Mouse (Mus musculus) lung, adult 10 weeks (tissue): ENCODE data around the gene Cops7a. TPM values are rescaled to one million over a fixed set of nuclear protein-coding genes. Genes with fewer than 3 reads are reported as not detected.

Source experiments
- polyA plus RNA-seq: library from polyadenylated mRNA; stranded (reverse); fragments of 350-450 nt; fragmentation: Illumina TruSeq; extraction: RNeasy Lipid Tissue Mini Kit (QIAGEN cat#74804); gene quantifications from one replicate; pipeline ENCODE4 v1.2.3, GENCODE M21; 2014; ENCODE audit warnings: low read depth, low replicate concordance; ENCODE audit not compliant: insufficient read depth

Cops7a gene
- polyA plus RNA-seq, result 66.9 TPM

DNA sequence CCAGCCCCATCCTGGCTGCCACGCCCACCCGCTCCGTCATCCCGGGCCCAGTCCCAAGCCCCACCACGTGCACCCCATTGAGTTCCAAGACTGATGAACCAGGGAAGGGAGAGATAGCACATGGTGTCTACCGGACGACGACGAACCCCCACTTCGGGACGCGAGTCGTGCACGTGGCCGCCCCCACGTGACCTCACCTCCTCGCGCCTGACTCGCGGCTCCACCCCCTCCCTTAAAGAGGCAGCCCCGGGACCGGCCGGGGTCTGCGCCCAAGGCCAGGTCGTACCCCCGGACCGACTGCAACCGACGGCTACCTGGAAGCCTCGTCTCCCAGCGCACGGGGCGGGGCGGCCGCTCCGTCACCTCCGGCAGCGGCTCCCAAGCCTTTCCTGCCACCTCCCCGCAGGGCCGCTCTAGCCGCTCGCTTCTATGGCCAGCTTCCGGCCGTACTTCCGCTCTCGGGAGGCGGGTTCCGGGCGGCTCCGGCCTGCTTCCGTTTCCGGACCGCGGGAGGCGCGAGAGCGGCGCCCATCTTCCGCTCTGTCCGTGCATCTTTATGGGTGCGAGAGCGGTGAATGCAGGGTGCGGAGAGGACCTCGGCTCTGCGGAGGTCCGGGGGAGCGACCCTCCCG is at the start of gene Cops7a:
Gene Cops7a (minus strand): TSS at position 451 of the 632 bp plus-strand sequence.

DNA sequence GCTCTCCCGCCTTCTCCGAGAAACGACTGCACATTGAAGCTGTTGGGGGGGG is 43.6 kb upstream of the Cops7a start, which contains the start of gene Zfp384:
Gene Zfp384 (plus strand): TSS at position 17 of the 52 bp plus-strand sequence.

DNA sequence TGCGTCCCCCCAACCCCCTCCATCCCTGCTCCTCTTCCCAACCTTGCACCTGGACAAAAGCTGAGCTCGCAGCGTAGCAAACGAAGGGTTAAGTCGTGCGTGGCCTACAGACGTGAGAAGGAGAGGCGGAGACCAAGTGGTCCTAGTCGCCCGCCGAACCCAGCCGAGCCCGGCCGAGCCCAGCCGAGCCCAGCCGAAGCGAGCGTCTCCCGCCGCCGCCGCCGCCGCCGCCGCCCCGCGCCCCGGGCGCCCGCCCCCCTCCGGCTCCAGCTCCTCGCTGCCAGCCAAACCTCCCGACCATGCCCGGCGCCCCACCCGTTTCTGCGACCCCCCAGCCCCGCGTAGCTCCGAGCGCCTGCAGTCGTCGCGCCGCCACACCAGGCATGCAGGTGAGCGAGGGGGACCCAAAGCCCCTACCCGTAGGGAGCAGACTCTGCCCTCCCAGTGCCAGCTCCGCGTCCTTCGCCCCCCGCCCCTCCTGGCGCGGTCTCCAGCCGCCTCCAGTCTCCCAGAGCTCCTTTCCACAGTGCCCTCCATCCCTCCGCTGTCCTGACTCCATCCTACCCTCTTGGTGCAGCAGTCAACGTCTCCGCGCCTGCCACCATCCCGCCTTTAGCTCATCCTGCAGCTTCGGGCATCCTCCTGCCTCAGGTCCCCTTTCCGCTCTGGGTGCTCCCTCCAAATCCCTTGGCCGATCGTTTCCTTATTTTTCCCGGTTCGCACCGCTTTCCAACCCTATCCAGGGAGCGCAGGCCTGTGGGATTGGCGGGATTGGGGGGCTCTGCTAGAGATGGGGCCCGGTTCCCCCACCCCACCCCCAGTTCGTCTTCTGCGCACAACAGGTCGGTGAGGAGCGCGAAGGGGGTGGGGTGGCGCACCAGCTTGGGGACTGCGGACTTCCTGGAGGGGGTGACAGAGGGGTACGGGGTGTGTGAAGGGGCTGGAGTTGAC is 31.5 kb upstream of the Cops7a start, which contains the start of gene Pianp:
Gene Pianp (plus strand): TSS at position 144 of the 951 bp plus-strand sequence.

DNA sequence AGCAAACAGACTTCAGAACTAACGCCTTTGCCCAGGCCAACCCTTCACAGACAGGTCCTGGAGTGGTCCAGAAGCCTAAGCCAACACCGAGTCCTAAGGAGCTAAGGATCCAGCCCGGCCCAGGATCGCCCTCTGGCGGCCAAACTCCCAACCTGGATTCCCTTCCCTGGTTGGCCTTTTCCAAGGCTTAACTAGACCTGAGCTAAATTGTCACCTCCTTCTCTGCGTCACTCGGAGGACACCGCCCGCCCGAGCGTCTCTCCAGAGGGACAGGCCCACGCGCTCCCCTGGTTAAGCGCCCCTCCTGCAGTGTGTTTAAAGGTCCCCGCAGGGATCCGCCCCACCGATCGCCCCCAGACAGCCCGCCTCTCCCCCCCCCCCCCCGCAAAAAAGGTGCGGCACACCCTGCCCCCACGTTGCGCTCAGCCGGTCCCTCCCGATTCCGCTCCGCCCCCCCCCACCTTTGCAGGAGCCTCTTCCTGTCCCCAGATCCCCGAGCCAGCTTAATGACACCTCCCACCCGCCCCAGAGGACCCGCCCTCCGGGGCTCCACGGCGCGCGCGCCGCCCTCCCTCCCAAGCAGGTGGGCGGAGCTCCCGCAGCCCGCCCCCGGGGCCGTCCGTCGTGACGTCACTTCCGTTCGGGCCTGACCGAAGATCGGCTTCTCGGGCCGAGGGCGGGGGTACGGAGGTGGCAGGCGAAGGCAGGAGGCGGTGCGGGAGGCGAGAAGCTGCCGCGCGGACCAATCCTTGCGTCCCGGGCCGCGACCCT is 34.4 kb downstream of the Cops7a start, which contains the start of gene Mlf2:
Gene Mlf2 (plus strand): TSS at position 633 of the 771 bp plus-strand sequence.

DNA sequence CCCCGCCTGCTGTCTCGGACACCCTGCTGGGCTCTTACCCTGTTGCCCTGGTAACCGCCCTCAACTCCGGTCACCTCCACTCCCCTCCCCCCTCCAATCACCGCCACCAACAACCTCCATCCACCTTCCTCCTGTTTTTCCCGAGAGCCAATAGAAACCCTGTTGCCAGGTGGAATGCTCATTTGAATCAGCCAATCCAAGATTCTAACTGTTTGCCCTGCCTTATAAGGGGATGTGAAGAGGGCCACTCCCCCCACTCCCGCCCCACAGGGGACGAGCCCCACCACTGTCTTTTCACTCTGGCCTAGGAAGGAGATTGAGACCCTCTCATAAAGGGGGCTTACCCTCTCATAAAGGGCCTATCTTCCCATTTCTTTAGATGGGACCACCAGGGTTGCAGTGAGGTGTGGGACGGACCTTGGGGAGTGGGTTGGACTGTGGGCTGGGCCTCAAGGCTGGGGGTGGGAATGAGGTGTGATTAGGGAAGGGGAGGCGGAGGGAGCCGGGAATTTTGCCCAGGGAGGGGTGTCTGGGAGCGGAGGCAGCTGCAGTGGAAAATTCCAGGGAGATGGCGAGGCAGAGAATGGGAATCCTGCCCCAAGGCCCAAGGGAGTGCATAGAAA is 45.5 kb downstream of the Cops7a start, which contains the start of gene Ptms:
Gene Ptms (minus strand): TSS at position 409 of the 623 bp plus-strand sequence.

DNA sequence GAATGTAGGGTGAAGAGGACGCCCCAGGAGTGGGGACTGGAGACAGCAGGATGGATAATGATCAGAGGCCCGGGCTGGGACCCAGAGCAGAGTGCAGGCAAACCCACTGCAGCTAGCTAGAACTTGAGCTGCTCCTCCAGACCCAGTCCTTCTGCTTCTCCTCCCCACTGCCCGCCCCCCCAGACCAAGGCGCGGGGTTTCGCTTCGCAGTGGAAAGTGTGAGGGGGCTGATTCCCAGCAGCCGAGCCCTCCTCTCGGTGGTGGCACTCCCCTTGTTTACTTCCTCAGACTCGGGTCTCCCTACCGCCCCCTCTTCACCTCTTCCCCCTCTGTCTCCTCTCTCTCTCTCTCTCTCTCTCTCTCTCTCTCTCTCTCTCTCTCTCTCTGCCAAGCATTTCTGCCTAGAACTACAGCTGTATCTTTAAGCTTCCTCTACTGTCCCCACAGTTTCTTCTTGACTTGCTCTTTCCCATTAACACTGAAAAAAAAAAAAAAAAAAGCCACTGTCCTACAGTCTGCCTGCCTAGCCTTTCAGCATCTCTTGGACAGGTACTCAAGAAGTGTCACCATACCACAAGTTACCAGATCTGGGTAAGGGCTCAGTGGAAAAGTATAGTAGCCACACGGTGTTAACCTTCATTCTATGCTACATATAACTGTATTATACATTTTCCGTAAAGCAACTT is 53.7 kb downstream of the Cops7a start, which contains the start of gene Lag3:
Gene Lag3 (minus strand): TSS at position 173 of the 686 bp plus-strand sequence.

Other genes starting within 250 kb of the Cops7a start
- 42.2 TPM for gene Ptpn6, start 226.8 kb downstream of the Cops7a start, polyA plus RNA-seq
- gene Grcc10, start 224.2 kb downstream of the Cops7a start, polyA plus RNA-seq, result 242 TPM
- gene Gm45234, start 209.5 kb downstream of the Cops7a start, polyA plus RNA-seq, result not detected
- 13.2 TPM for gene Atn1, start 209.0 kb downstream of the Cops7a start, polyA plus RNA-seq
- gene Eno2, start 195.9 kb downstream of the Cops7a start, polyA plus RNA-seq, result 1.5 TPM
- 33.3 TPM for gene Lrrc23, start 185.8 kb downstream of the Cops7a start, polyA plus RNA-seq
- 15.0 TPM for gene Spsb2, start 156.9 kb downstream of the Cops7a start, polyA plus RNA-seq
- gene Tpi1, start 151.2 kb downstream of the Cops7a start, polyA plus RNA-seq, result 125 TPM
- gene Usp5, start 136.1 kb downstream of the Cops7a start, polyA plus RNA-seq, result 35.8 TPM
- 2.7 TPM for gene Cdca3, start 136.0 kb downstream of the Cops7a start, polyA plus RNA-seq
- not detected for gene Gnb3, start 125.3 kb downstream of the Cops7a start, polyA plus RNA-seq
- gene P3h3, start 107.8 kb downstream of the Cops7a start, polyA plus RNA-seq, result 16.9 TPM
- 0.08 TPM for gene Gpr162, start 101.6 kb downstream of the Cops7a start, polyA plus RNA-seq
- gene Cd4, start 77.3 kb downstream of the Cops7a start, polyA plus RNA-seq, result 2.3 TPM
- gene Lag3, start 53.8 kb downstream of the Cops7a start, polyA plus RNA-seq, result 1.4 TPM
- gene Ptms, start 45.4 kb downstream of the Cops7a start, polyA plus RNA-seq, result 863 TPM
- 166 TPM for gene Mlf2, start 34.2 kb downstream of the Cops7a start, polyA plus RNA-seq
- 0.85 TPM for gene Pianp, start 31.2 kb upstream of the Cops7a start, polyA plus RNA-seq
- gene Zfp384, start 43.6 kb upstream of the Cops7a start, polyA plus RNA-seq, result 14.9 TPM
- 48.9 TPM for gene Ing4, start 74.2 kb upstream of the Cops7a start, polyA plus RNA-seq
- gene Acrbp, start 84.2 kb upstream of the Cops7a start, polyA plus RNA-seq, result 5.7 TPM
- gene Lpar5, start 102.4 kb upstream of the Cops7a start, polyA plus RNA-seq, result 0.61 TPM
- gene Chd4, start 130.4 kb upstream of the Cops7a start, polyA plus RNA-seq, result 28.2 TPM
- 11.0 TPM for gene Nop2, start 166.4 kb upstream of the Cops7a start, polyA plus RNA-seq
- gene Iffo1, start 179.7 kb upstream of the Cops7a start, polyA plus RNA-seq, result 8.6 TPM
- gene Gapdh, start 200.9 kb upstream of the Cops7a start, polyA plus RNA-seq, result 405 TPM
- 5.2 TPM for gene Ncapd2, start 226.2 kb upstream of the Cops7a start, polyA plus RNA-seq
- 67.2 TPM for gene Mrpl51, start 226.3 kb upstream of the Cops7a start, polyA plus RNA-seq